Mouse (Mus musculus) liver, adult 2 months (tissue): ENCODE measurements around the gene Nsd1.

Experiments used
- CTCF ChIP-seq: fragments of 200-500 bp; IDR thresholded peaks from 2 replicates; pipeline ENCODE4 v1.5.1; 2011; ENCODE audit warnings: low read depth, low read length, control low read depth
- POLR2A ChIP-seq: fragments of 200-500 bp; IDR thresholded peaks from 2 replicates; pipeline ENCODE4 v1.6.1; 2011; ENCODE audit warnings: low read length, control low read depth; ENCODE audit not compliant: insufficient read depth; ENCODE audit errors: extremely low read depth

DNA sequence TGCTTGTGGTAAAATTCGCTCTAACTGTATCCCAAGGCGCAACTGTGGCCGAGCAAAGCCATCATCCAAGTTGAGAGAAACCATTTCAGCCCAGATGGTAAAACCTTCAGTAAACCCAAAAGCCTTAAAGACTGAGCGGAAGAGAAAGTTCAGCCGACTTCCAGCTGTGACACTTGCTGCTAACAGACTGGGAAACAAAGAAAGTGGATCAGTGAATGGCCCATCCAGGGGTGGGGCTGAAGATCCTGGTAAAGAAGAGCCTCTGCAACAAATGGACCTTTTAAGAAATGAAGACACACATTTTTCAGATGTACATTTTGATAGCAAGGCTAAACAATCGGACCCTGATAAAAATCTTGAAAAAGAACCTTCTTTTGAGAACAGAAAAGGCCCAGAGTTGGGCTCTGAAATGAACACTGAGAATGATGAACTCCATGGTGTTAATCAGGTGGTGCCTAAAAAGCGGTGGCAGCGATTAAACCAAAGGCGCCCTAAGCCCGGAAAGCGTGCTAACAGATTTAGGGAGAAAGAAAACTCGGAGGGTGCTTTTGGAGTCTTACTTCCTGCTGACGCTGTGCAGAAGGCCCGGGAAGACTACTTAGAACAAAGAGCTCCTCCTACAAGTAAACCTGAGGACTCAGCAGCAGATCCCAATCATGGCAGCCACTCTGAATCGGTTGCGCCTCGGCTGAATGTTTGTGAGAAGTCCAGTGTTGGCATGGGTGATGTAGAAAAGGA, 37.9 kb downstream of the Nsd1 start:
- TF ChIP-seq POLR2A (no peak), CTCF (no peak)
